In the genomic region with DNA sequence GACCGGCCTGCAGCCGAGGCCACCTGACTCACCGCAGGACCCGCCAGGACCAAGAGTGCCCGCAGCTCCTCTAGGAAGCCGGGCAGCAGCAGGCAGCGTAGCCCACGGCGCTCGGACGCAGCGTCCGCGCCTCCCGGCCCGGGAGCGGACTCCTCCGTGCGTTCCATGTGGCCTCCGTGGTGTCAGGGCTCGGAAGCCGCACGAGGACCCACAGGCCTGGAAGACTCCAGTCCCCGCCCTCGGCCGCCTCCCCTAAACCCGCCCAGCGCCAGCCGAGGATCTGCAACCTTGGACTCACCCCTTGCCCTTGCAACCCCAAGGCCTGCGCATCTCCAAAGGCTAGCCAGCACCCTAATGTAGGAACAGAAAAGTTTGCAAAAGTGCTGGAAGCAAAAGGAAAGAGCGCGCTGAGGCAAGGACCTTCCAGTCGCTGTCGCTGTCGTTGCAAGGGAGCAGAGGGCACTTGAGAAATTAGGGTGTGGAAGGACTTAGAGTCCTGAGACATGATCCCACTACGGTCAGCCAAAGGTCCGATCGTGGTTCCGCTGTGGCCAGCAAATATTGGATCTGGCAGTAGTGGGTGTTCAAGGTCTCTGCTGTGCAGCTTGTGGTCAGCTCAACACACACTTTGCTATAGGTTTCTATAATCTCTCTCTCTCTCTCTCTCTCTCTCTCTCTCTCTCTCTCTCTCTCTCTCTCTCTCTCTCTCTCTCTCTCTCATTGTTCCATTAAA, we compare ENCODE assay signal across 8 mouse cellular contexts. TPM values are rescaled to one million over a fixed set of nuclear protein-coding genes. Genes with fewer than 3 reads are reported as not detected.
A peak's percentile ranks its signal among the peaks of the same experiment; 100 is the strongest.
DNase-seq lines count a peak whose midpoint lies in the region; ATAC-seq lines count a peak whose summit lies in the region.

A gene (minus strand): TSS at position 465 of the 733 bp plus-strand sequence.

- peak within 1 kb of the TSS; percentile 28 for H3K4me3 ChIP-seq in hindbrain, embryonic 16.5 days (ENCODE audit: low read length)
- H3K4me3 ChIP-seq in liver, embryonic 12.5 days: peak within 1 kb of the TSS; percentile 29
- no peak within 1 kb of the TSS; the same call in 1 of the 2 replicates for H3K4me3 ChIP-seq in neural tube, embryonic 14.5 days (ENCODE audit: low read depth, low read length)

- WGBS in hindbrain, embryonic 16.5 days: 21% methylated on average over 35 of the region's 39 CpGs
- 12% methylated on average over 39 of the region's 39 CpGs for WGBS in liver, embryonic 12.5 days (ENCODE audit: insufficient replicate concordance)
- WGBS in neural tube, embryonic 14.5 days: 17% methylated on average over 39 of the region's 39 CpGs

- peaks cover 5% of the 10 kb centered on the region for H3K4me1 ChIP-seq in hindbrain, embryonic 16.5 days (ENCODE audit: control insufficient read depth, insufficient read depth, low read depth, low read length)
- peaks cover 7% of the 10 kb centered on the region; the same call in 1 of the 2 replicates for H3K4me1 ChIP-seq in liver, embryonic 12.5 days
- no peaks in the 10 kb centered on the region for H3K4me1 ChIP-seq in neural tube, embryonic 14.5 days (ENCODE audit: control insufficient read depth, insufficient read depth, low read length)

- H3K9ac ChIP-seq in hindbrain, embryonic 16.5 days (ENCODE audit: low read depth, low read length): peak within 1 kb of the TSS; percentile 28; the same call in 1 of the 2 replicates
- no peak within 1 kb of the TSS for H3K9ac ChIP-seq in liver, embryonic 12.5 days
- H3K9ac ChIP-seq in neural tube, embryonic 14.5 days (replicated peaks; ENCODE audit: low read depth, low read length): no peak within 1 kb of the TSS

- H3K4me2 ChIP-seq in hindbrain, embryonic 16.5 days (ENCODE audit: low read length): peak within 1 kb of the TSS; percentile 53
- H3K4me2 ChIP-seq in liver, embryonic 12.5 days: peak within 1 kb of the TSS; percentile 53
- peak within 1 kb of the TSS; percentile 26 for H3K4me2 ChIP-seq in neural tube, embryonic 14.5 days (ENCODE audit: low read depth, low read length)

- no peak within 1 kb of the TSS for H3K27ac ChIP-seq in hindbrain, embryonic 16.5 days (ENCODE audit: low read depth, low read length)
- H3K27ac ChIP-seq in liver, embryonic 12.5 days: no peak within 1 kb of the TSS
- no peak within 1 kb of the TSS for H3K27ac ChIP-seq in neural tube, embryonic 14.5 days (ENCODE audit: low read depth, low read length)

- no peaks in the 10 kb centered on the region for H3K9me3 ChIP-seq in hindbrain, embryonic 16.5 days (ENCODE audit: control insufficient read depth, low read length)
- no peaks in the 10 kb centered on the region for H3K9me3 ChIP-seq in liver, embryonic 12.5 days (replicated peaks)
- no peaks in the 10 kb centered on the region for H3K9me3 ChIP-seq in neural tube, embryonic 14.5 days (ENCODE audit: control insufficient read depth, low read length)

- H3K27me3 ChIP-seq in hindbrain, embryonic 16.5 days (replicated peaks; ENCODE audit: control insufficient read depth, insufficient read depth, low read length): peaks cover 19% of the 10 kb centered on the region
- peaks cover 67% of the 10 kb centered on the region for H3K27me3 ChIP-seq in liver, embryonic 12.5 days (replicated peaks)
- H3K27me3 ChIP-seq in neural tube, embryonic 14.5 days (ENCODE audit: control insufficient read depth, insufficient read depth, low read length): peaks cover 13% of the 10 kb centered on the region

- no peaks in the 10 kb centered on the region for H3K36me3 ChIP-seq in hindbrain, embryonic 16.5 days (ENCODE audit: control insufficient read depth, insufficient read depth, low read length)
- H3K36me3 ChIP-seq in liver, embryonic 12.5 days: no peaks in the 10 kb centered on the region
- no peaks in the 10 kb centered on the region for H3K36me3 ChIP-seq in neural tube, embryonic 14.5 days (ENCODE audit: control insufficient read depth, insufficient read depth, low read length)

- DNase-seq in gastrocnemius, adult 18-20 months (ENCODE audit: low spot score): peak; percentile 41
- DNase-seq in gastrocnemius, postnatal 4 days (ENCODE audit: low spot score in 2 of 2): no peak
- DNase-seq in gastrocnemius, adult 8-10 months (ENCODE audit: low spot score in 2 of 2): peak; percentile 27 to 31
- no peak for DNase-seq in cerebellum, adult 9-10 months
- DNase-seq in cerebellum, adult 11-12 months: no peak

- no peak for ATAC-seq in hindbrain, embryonic 16.5 days
- ATAC-seq in liver, embryonic 12.5 days: no peak
- ATAC-seq in neural tube, embryonic 14.5 days (ENCODE audit: low read depth): no peak

RNA-seq across cellular contexts. Expression of the gene that starts here (rescaled TPM):
- total RNA-seq in gastrocnemius, adult 18-20 months (2021): 10 to 100 TPM; 15.3 to 18.5 TPM
- 1 to 10 TPM; 2.5 to 3.4 TPM for total RNA-seq in gastrocnemius, postnatal 4 days (2021)
- 10 to 100 TPM; 13.9 to 19.3 (median 16.7) TPM for total RNA-seq in gastrocnemius, adult 8-10 months (2022)
- 0.69 and 1.0 TPM in 2 replicates for polyA plus RNA-seq in hindbrain, embryonic 16.5 days (2015; fragmentation: Nextera tagmentation; extraction: Ambion mirVana)
- 2.5 TPM in 2 replicates for polyA plus RNA-seq in liver, embryonic 12.5 days (2016; fragmentation: Nextera tagmentation; extraction: Ambion mirVana)
- 0.19 TPM in 1 of 2 replicates, not detected in the other for polyA plus RNA-seq in neural tube, embryonic 14.5 days (2014; fragmentation: Nextera tagmentation; extraction: Ambion mirVana)

Comparison
In these comparisons a context has a peak if more than half of its experiments do, and no peak if none do; other contexts are left out.
1. DNase-seq: peak in gastrocnemius, adult 18-20 months (single experiment) and gastrocnemius, adult 8-10 months (2 of 2); none in gastrocnemius, postnatal 4 days (0 of 2), cerebellum, adult 9-10 months (single experiment) and cerebellum, adult 11-12 months (single experiment).
2. Peak in every context shown above with its lines, with median percentiles within 50 percentile points of each other: H3K4me2 ChIP-seq.